Mouse (Mus musculus): ENCODE measurements around the gene Tbc1d10a.

GRCm38 (mm10) chr11:4240151-4240550, 53.6 kb downstream of the Tbc1d10a start:
- no peak for TF ChIP-seq CTCF (IDR thresholded peaks at IDR 0.05; ENCODE audit: low read depth, low read length)
- no peak for TF ChIP-seq POLR2A (IDR thresholded peaks at IDR 0.05; ENCODE audit: borderline replicate concordance, low read depth, low read length)

All from bone marrow macrophage, adult 2 months (primary cell).